Mouse (Mus musculus) bone marrow macrophage, adult 2 months (primary cell): ENCODE data around the gene Slc4a8.

Experiments used
- CTCF ChIP-seq: IDR thresholded peaks from 2 replicates; pipeline ENCODE4 v1.5.1; 2012; ENCODE audit warnings: low read depth, mild to moderate bottlenecking, low read length, moderate library complexity
- POLR2A ChIP-seq: IDR thresholded peaks from 2 replicates; pipeline ENCODE4 v1.6.1; 2012; ENCODE audit warnings: mild to moderate bottlenecking, low read depth, low read length, borderline replicate concordance

DNA sequence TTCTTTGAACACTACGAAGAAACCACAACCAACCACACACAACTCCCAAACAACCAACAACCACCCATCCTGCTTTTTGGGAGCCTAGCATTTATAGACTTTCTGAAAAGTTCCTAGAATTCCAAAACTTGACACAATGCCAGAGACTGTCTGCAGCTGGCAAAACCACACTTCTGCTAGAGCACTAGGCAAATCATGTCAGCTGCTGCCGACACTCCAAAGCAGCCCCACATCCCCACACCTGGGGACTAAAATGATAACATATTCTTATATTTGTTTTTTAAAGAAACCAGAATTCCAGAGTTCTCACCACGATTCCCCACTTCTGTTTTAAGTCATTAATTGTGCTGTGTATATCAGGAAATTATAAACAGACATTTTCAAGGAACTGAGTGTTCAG, 57.3 kb downstream of the Slc4a8 start:
- TF ChIP-seq CTCF (no peak), POLR2A (no peak)
